Comparison of ENCODE assay signal across 23 mouse cellular contexts in the genomic region with DNA sequence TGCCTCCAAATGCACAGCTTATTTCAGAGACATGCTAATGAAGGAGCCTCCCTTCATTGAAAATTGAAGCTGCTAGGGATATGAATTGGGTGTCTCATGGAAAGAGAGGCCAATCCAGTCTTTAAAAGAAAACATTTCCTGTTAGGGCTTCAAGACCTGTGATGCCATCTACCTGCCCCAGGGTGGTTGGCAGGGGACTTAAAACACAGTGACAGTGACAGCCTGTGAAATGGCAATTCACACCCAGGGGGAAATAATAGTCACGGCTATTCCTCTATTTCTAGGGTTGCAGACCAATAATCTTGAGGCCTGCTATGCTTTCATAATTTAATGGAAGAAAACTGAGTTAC.
DNase-seq lines count a peak whose midpoint lies in the region; ATAC-seq and TF ChIP-seq lines count a peak whose summit lies in the region.
"Had no signal": no experiment of that assay in that cellular context is flagged by ENCODE, and none has a peak within 500 bp of the region (broad histone marks: within the 10 kb centered on the region; RNA-seq: fewer than 3 reads in every experiment).

No protein-coding gene starts in this region.

- no peak overlapping the region for H3K9ac ChIP-seq in liver, embryonic 12.5 days
- H3K9ac ChIP-seq in liver, embryonic 11.5 days (ENCODE audit: low read depth, low read length): no peak overlapping the region
- no peak overlapping the region for H3K9ac ChIP-seq in liver, embryonic 15.5 days
- no peak overlapping the region for H3K9ac ChIP-seq in liver, postnatal 0 days (replicated peaks)
- H3K9ac ChIP-seq: embryonic facial prominence, embryonic 13.5 days; forebrain, embryonic 13.5 days; heart, embryonic 12.5 days; heart, embryonic 15.5 days; hindbrain, embryonic 13.5 days had no signal

- TF ChIP-seq CTCF in gastrocnemius, adult 2 months (IDR thresholded peaks at IDR 0.05): no peak
- no peak for TF ChIP-seq CTCF in liver, postnatal 0 days (IDR thresholded peaks at IDR 0.05; ENCODE audit: low read depth)

- WGBS in liver, embryonic 12.5 days (ENCODE audit: insufficient replicate concordance): 47% methylated on average over 1 of the region's 1 CpGs
- 89% methylated on average over 1 of the region's 1 CpGs for WGBS in liver, embryonic 11.5 days
- WGBS in liver, embryonic 15.5 days (ENCODE audit: insufficient replicate concordance): 54% methylated on average over 1 of the region's 1 CpGs
- 63% methylated on average over 1 of the region's 1 CpGs for WGBS in liver, postnatal 0 days (ENCODE audit: insufficient replicate concordance)

- no peaks in the 10 kb centered on the region for H3K27me3 ChIP-seq in liver, embryonic 12.5 days (replicated peaks)
- no peaks in the 10 kb centered on the region for H3K27me3 ChIP-seq in liver, embryonic 11.5 days (replicated peaks; ENCODE audit: control insufficient read depth, insufficient read depth, low read length)
- H3K27me3 ChIP-seq in liver, embryonic 15.5 days: no peaks in the 10 kb centered on the region
- no peaks in the 10 kb centered on the region for H3K27me3 ChIP-seq in liver, postnatal 0 days (ENCODE audit: insufficient read depth, low read length)
- H3K27me3 ChIP-seq: embryonic facial prominence, embryonic 13.5 days; forebrain, embryonic 13.5 days; heart, embryonic 12.5 days; heart, embryonic 15.5 days; hindbrain, embryonic 13.5 days had no signal

- no peaks in the 10 kb centered on the region for H3K36me3 ChIP-seq in liver, embryonic 12.5 days
- no peaks in the 10 kb centered on the region for H3K36me3 ChIP-seq in liver, embryonic 11.5 days (ENCODE audit: control insufficient read depth, insufficient read depth, low read length)
- H3K36me3 ChIP-seq in liver, embryonic 15.5 days (replicated peaks): no peaks in the 10 kb centered on the region
- no peaks in the 10 kb centered on the region for H3K36me3 ChIP-seq in liver, postnatal 0 days (replicated peaks; ENCODE audit: insufficient read depth, low read length)
- H3K36me3 ChIP-seq: embryonic facial prominence, embryonic 10.5 days; embryonic facial prominence, embryonic 13.5 days; forebrain, embryonic 10.5 days; heart, embryonic 12.5 days; heart, embryonic 15.5 days; hindbrain, embryonic 10.5 days; hindbrain, embryonic 13.5 days had no signal

- no peak overlapping the region for H3K4me2 ChIP-seq in liver, embryonic 12.5 days
- H3K4me2 ChIP-seq in liver, embryonic 11.5 days: no peak overlapping the region
- no peak overlapping the region for H3K4me2 ChIP-seq in liver, embryonic 15.5 days
- H3K4me2 ChIP-seq in liver, postnatal 0 days (ENCODE audit: low read depth, low read length): no peak overlapping the region
- H3K4me2 ChIP-seq: embryonic facial prominence, embryonic 13.5 days; forebrain, embryonic 13.5 days; heart, embryonic 12.5 days; heart, embryonic 15.5 days; hindbrain, embryonic 13.5 days had no signal

- no peak for DNase-seq in gastrocnemius, adult 2 months
- no peak for DNase-seq in gastrocnemius, postnatal 4 days (ENCODE audit: low spot score in 2 of 2)
- DNase-seq in liver, embryonic 11.5 days (ENCODE audit: low spot score): no peak
- DNase-seq in liver, postnatal 0 days: no peak
- DNase-seq in left cerebral cortex, postnatal 14 days (ENCODE audit: low spot score in 2 of 2): no peak
- DNase-seq: adrenal gland, adult 2 months; adrenal gland, postnatal 14 days; embryo, embryonic 11 days; gastrocnemius, postnatal 14 days; heart, postnatal 36 days had no signal

- H3K9me3 ChIP-seq in liver, embryonic 12.5 days (replicated peaks): no peaks in the 10 kb centered on the region
- no peaks in the 10 kb centered on the region for H3K9me3 ChIP-seq in liver, embryonic 11.5 days (ENCODE audit: control insufficient read depth, low read length)
- H3K9me3 ChIP-seq in liver, embryonic 15.5 days (replicated peaks): no peaks in the 10 kb centered on the region
- H3K9me3 ChIP-seq in liver, postnatal 0 days (ENCODE audit: low read length): no peaks in the 10 kb centered on the region
- H3K9me3 ChIP-seq: embryonic facial prominence, embryonic 10.5 days; embryonic facial prominence, embryonic 13.5 days; forebrain, embryonic 10.5 days; forebrain, embryonic 13.5 days; heart, embryonic 12.5 days; heart, embryonic 15.5 days; hindbrain, embryonic 10.5 days; hindbrain, embryonic 13.5 days had no signal

- no peaks in the 10 kb centered on the region for H3K4me1 ChIP-seq in liver, embryonic 12.5 days
- H3K4me1 ChIP-seq in liver, embryonic 11.5 days (replicated peaks; ENCODE audit: control insufficient read depth, insufficient read depth, low read length): no peaks in the 10 kb centered on the region
- H3K4me1 ChIP-seq in liver, embryonic 15.5 days (replicated peaks): no peaks in the 10 kb centered on the region
- 0 out of 2 replicates have a peak, but pooled peaks cover 4% of the 10 kb centered on the region for H3K4me1 ChIP-seq in liver, postnatal 0 days (ENCODE audit: insufficient read depth)
- H3K4me1 ChIP-seq: embryonic facial prominence, embryonic 13.5 days; forebrain, embryonic 13.5 days; hindbrain, embryonic 13.5 days had no signal

- intact Hi-C loops in gastrocnemius, adult 2 months (cut with DNase I): no loop called here
- intact Hi-C loops in left cerebral cortex, postnatal 14 days (cut with DNase I): no loop called here

- TF ChIP-seq EP300 in liver, postnatal 0 days (IDR thresholded peaks at IDR 0.05; ENCODE audit: low read depth): no peak

- ATAC-seq in liver, embryonic 12.5 days: no peak
- no peak for ATAC-seq in liver, embryonic 11.5 days (replicated peaks; ENCODE audit: low FRiP score)
- no peak for ATAC-seq in liver, embryonic 15.5 days (ENCODE audit: insufficient read depth)
- ATAC-seq in liver, postnatal 0 days: peak; percentile 25; the same call in 1 of the 2 replicates
- ATAC-seq: CD4-positive, CD25-positive, alpha-beta regulatory T cell, adult 4 months; forebrain, embryonic 13.5 days; forebrain, embryonic 16.5 days; hindbrain, embryonic 16.5 days had no signal

- H3K27ac ChIP-seq in gastrocnemius, adult 2 months: peak overlapping the region; percentile 5; the same call in 1 of the 2 replicates
- H3K27ac ChIP-seq in liver, embryonic 12.5 days: peak overlapping the region; percentile 32; the same call in 1 of the 2 replicates
- no peak overlapping the region for H3K27ac ChIP-seq in liver, embryonic 11.5 days (ENCODE audit: low read depth, low read length)
- H3K27ac ChIP-seq in liver, embryonic 15.5 days (replicated peaks): peak overlapping the region; percentile 48
- peak overlapping the region; percentile 81 for H3K27ac ChIP-seq in liver, postnatal 0 days (ENCODE audit: low read depth)
- H3K27ac ChIP-seq: embryonic facial prominence, embryonic 10.5 days; embryonic facial prominence, embryonic 13.5 days; forebrain, embryonic 10.5 days; forebrain, embryonic 13.5 days; heart, embryonic 15.5 days; hindbrain, embryonic 10.5 days; hindbrain, embryonic 13.5 days had no signal

- no peak overlapping the region for H3K4me3 ChIP-seq in gastrocnemius, adult 2 months
- no peak overlapping the region for H3K4me3 ChIP-seq in liver, embryonic 12.5 days
- no peak overlapping the region for H3K4me3 ChIP-seq in liver, embryonic 11.5 days (ENCODE audit: low read depth, low read length)
- H3K4me3 ChIP-seq in liver, embryonic 15.5 days (replicated peaks): no peak overlapping the region
- no peak overlapping the region for H3K4me3 ChIP-seq in liver, postnatal 0 days (ENCODE audit: low read depth, low read length)
- H3K4me3 ChIP-seq: embryonic facial prominence, embryonic 10.5 days; embryonic facial prominence, embryonic 13.5 days; forebrain, embryonic 10.5 days; forebrain, embryonic 13.5 days; heart, embryonic 12.5 days; heart, embryonic 15.5 days; hindbrain, embryonic 10.5 days; hindbrain, embryonic 13.5 days had no signal
